Mouse (Mus musculus) cortical plate, adult 2 months (tissue): ENCODE measurements around the gene Dlx4. TPM values are rescaled to one million over a fixed set of nuclear protein-coding genes. Genes with fewer than 3 reads are reported as not detected.

ENCODE experiments used
- H3K27ac ChIP-seq: fragments of 200-500 bp; 2 replicates; pipeline ENCODE4 v1.5.1; 2012; ENCODE audit warnings: low read length, control low read depth, inconsistent platforms; ENCODE audit not compliant: insufficient read depth
- H3K4me1 ChIP-seq: fragments of 200-500 bp; 2 replicates; pipeline ENCODE4 v1.6.1; 2011; ENCODE audit warnings: low read length; ENCODE audit not compliant: control insufficient read depth, insufficient read depth
- H3K4me3 ChIP-seq: fragments of 200-500 bp; 2 replicates; pipeline ENCODE4 v1.5.1; 2011; ENCODE audit warnings: mild to moderate bottlenecking, low read length, control low read depth; ENCODE audit not compliant: insufficient read depth
- CTCF ChIP-seq: fragments of 200-500 bp; IDR thresholded peaks from 2 replicates; pipeline ENCODE4 v1.5.1; 2011; ENCODE audit warnings: mild to moderate bottlenecking, control low read depth, low read length; ENCODE audit not compliant: insufficient read depth; ENCODE audit errors: extremely low read depth
- POLR2A ChIP-seq: fragments of 200-500 bp; IDR thresholded peaks from 2 replicates; pipeline ENCODE4 v1.6.1; 2011; ENCODE audit warnings: mild to moderate bottlenecking, low read length, control low read depth; ENCODE audit not compliant: insufficient read depth; ENCODE audit errors: extremely low read depth
- polyA plus RNA-seq: library from polyadenylated mRNA; depleted of rRNA; stranded (reverse); fragments of >200 nt; gene quantifications from 2 replicates; pipeline ENCODE4 v1.2.3, GENCODE M21; 2012

The Dlx4 gene
- polyA plus RNA-seq, 1 experiment: 0.29 TPM

- Histone ChIP-seq H3K4me3 (no peak overlapping the region), H3K4me1 (no peaks in the 10 kb centered on the region)
- TF ChIP-seq POLR2A (no peak), CTCF (no peak)
Measured at GRCm38 (mm10) chr11:95121161-95122099, 24.6 kb downstream of the Dlx4 start.

DNA sequence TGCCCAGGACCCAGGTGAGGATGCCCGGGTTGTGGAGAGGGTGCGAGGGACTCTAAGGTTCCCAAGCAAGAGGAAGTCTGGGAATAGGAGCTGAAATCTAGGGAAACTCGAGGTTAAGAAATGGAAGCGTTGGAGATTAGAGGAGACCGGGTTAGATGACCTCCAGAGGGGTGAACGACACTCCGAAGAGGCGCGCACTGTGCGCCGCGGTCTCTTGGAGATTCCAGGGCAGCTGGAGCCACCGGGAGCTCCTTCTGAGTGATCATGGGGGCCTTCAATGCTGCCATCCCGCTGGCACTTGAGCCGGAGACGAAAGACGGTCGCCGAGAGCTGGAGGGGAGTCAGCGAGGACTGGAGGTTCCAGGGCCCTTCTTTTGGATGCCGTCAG lies 25.4 kb downstream of the Dlx4 start:
- Histone ChIP-seq H3K27ac (no peak overlapping the region), H3K4me1 (no peaks in the 10 kb centered on the region), H3K4me3 (no peak overlapping the region)
- TF ChIP-seq POLR2A (no peak), CTCF (no peak)

More at GRCm38 (mm10) chr11:95121161-95122099, 24.6 kb downstream of the Dlx4 start:
- no peak overlapping the region for H3K27ac ChIP-seq

DNA sequence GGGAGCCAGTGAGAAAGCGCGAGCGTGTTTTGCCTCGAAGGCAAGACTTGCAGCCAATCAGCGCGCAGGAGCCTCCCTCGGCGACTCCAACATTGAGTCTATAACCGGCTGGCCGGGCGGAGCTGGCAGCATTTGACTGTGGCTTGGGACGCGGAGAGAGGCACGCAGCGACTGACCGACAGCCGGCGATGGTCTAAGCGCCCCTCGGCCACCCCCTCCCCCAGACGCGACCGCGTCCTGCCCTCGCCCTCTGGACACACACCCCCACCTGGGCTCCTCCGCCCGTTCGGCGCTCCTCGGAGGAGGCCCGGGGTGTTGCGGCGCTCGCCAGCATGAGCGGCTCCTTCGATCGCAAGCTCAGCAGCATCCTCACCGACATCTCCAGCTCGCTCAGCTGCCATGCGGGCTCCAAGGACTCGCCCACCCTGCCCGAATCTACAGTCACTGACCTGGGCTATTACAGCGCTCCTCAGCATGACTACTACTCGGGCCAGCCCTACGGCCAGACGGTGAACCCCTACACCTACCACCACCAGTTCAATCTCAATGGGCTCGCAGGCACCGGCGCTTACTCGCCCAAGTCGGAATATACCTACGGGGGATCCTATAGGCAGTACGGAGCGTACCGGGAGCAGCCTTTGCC lies 26.0 kb downstream of the Dlx4 start, which contains the start of gene Dlx3:
Gene Dlx3, plus strand, starts transcription at position 130 of the 643 bp plus-strand sequence.
- Histone ChIP-seq H3K4me1 (no peaks in the 10 kb centered on the region), H3K4me3 (no peak within 1 kb of the TSS), H3K27ac (no peak within 1 kb of the TSS)
- no peak for TF ChIP-seq POLR2A
- no peak for TF ChIP-seq CTCF

GRCm38 (mm10) chr11:95118505-95118904 lies 27.6 kb downstream of the Dlx4 start:
- TF ChIP-seq CTCF (peak; percentile 96), POLR2A (no peak)
- Histone ChIP-seq H3K4me1 (no peaks in the 10 kb centered on the region), H3K4me3 (no peak overlapping the region), H3K27ac (no peak overlapping the region)

GRCm38 (mm10) chr11:95117030-95117429 lies 29.0 kb downstream of the Dlx4 start:
- Histone ChIP-seq H3K27ac (no peak overlapping the region), H3K4me3 (no peak overlapping the region), H3K4me1 (no peaks in the 10 kb centered on the region)
- TF ChIP-seq CTCF (peak; percentile 99), POLR2A (no peak)

- Histone ChIP-seq H3K4me1 (no peaks in the 10 kb centered on the region), H3K4me3 (no peak overlapping the region), H3K27ac (no peak overlapping the region)
- no peak for TF ChIP-seq CTCF
- TF ChIP-seq POLR2A: no peak
Measured at GRCm38 (mm10) chr11:95110081-95110480, 36.0 kb downstream of the Dlx4 start.

GRCm38 (mm10) chr11:95109000-95109399 lies 37.1 kb downstream of the Dlx4 start:
- TF ChIP-seq CTCF (no peak), POLR2A (no peak)
- Histone ChIP-seq H3K4me1 (no peaks in the 10 kb centered on the region), H3K4me3 (no peak overlapping the region), H3K27ac (no peak overlapping the region)

DNA sequence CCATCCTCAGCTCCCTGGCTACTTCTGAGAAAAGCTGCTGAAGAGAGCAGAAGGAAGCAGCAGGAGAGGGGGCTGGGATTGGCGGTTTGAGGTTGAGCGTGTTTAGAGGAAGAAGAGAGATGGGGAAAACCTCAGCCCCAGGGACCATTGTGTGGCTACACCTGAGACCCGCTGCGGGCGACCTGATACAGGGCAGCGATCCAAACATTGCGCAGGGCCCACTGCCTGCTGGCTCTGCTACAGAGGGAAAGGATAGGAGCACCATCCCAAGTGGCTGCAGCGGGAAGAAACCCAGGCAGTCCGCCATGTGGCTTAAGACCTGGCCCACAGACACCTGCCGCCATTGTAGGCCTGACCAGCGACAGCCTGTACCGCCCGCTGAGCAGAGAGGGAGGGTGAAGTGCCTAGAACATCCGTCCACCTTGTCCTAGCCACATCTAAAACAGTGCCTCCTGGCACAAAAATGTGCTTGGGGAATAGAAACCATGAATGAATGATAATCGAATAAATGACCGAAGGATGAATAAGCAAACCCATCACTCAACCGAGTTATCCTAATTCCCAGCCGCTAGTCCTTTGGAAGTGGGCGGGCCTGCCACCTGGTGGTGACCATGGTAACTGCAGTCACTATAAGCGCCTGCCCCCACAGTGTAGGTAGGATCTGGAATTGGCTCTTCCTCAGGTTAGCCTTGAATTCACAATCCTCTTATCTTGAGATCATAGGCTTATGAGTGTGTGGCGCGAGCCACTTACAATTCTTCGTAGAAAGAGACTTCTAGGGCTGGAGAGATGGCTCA lies 39.4 kb downstream of the Dlx4 start:
- TF ChIP-seq POLR2A (no peak), CTCF (peak; percentile 89)
- no peak overlapping the region for H3K4me3 ChIP-seq
- no peak overlapping the region for H3K27ac ChIP-seq
- H3K4me1 ChIP-seq: no peaks in the 10 kb centered on the region

GRCm38 (mm10) chr11:95105274-95105874 lies 40.7 kb downstream of the Dlx4 start:
- H3K4me3 ChIP-seq: no peak overlapping the region
- TF ChIP-seq POLR2A: no peak
- no peak for TF ChIP-seq CTCF

More at GRCm38 (mm10) chr11:95105274-95105874, 40.7 kb downstream of the Dlx4 start:
- Histone ChIP-seq H3K27ac (no peak overlapping the region), H3K4me1 (no peaks in the 10 kb centered on the region)
